Mouse (Mus musculus) frontal cortex, postnatal 36 days (tissue): ENCODE measurements around the gene Set.

Experiments used
- DNase-seq, 2 experiments: peaks; one replicate each; pipeline ENCODE4 v3.0.0; 2022; ENCODE audit warnings: low spot score in 2 of 2

The Set gene

GRCm38 (mm10) chr2:30087310-30087709, 30.1 kb downstream of the Set start:
- no peak for DNase-seq

- DNase-seq = no peak
Observed at GRCm38 (mm10) chr2:30091521-30091920, 34.3 kb downstream of the Set start.

- DNase-seq = no peak
Observed at GRCm38 (mm10) chr2:30092280-30092918, 35.2 kb downstream of the Set start.

- peak; percentile 90 to 92 for DNase-seq
Observed at GRCm38 (mm10) chr2:30093471-30094207, 36.5 kb downstream of the Set start, which contains the start of gene Zdhhc12. Gene Zdhhc12 (minus strand): TSS chr2:30093648.

- DNase-seq = no peak
Observed at GRCm38 (mm10) chr2:30094208-30094588, 37.0 kb downstream of the Set start.

DNA sequence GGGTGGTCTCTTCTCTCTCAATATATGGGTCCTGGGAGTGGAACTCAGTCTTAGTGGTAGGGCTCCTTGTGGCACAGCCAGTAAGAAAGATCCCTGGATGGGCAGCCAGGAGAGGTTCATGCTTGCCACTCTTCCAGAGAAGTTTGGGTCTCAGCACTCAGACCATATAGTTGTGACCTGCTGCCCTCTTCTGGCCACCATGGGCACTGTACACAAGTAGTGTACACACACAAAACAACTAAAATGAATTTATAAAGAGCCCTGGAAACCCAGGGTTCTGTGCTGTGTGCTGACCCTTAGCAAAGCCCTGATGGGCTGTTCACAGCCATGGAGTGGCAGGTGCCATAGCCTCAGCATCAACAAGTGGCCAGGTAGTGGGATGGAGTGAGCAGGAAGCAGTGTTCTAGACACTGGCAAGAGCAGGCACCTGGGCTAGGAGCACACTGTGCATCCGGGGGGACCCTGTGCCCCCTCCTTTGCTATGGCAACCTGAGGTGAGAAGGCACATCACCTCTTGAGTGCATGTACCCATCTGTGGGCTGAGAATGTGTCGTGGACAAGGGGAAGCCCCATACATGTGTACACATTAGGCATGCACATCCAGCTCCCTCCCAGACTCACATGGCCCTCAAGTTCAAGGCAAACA, 38.8 kb downstream of the Set start:
- peak in 1 of 2 experiments; percentile 24 for DNase-seq

DNA sequence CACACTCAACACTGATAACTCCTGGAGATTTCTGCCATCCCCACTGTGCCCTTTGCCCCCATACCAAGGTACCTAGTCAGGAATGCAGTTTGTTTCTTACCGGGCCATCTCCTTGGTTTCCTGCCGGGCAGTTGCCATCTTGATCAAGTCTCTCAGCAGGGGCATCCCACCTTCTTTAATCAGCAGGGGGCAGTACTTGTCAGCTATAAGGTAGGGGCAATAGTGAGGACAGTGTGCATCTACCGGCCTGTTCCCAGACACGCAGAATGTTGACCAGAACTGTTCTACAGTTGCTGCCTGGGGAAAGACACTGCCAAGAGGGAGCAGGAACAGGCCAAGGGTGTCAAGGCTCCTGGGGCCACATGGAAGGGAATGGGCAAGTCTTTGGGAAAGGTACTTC, 43.0 kb downstream of the Set start:
- DNase-seq = no peak

GRCm38 (mm10) chr2:30106364-30106763, 49.2 kb downstream of the Set start:
- DNase-seq = peak in 1 of 2 experiments; percentile 50

- DNase-seq = no peak
Observed at GRCm38 (mm10) chr2:30107646-30108045, 50.5 kb downstream of the Set start.

DNA sequence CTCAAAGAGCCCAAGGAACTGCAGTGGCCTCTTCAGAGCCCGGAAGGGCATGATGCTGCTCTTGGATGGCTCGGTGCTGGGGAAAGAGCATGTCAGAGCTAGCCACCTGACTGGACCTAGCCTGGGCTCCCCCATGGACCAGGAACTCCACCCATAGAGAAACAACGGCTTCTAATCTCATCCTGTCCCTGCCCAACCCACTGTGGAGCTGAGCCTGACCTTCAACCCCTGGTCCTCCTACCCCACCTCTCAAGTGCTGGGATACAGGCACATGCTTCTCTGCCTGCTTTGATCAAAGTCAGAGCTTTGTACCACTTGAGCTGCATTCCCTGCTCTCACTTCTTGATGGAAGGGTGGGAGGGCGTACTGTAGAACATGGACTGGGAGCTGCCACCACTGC, 51.1 kb downstream of the Set start:
- DNase-seq = no peak

- no peak for DNase-seq
Observed at GRCm38 (mm10) chr2:30111500-30111899, 54.3 kb downstream of the Set start.

DNA sequence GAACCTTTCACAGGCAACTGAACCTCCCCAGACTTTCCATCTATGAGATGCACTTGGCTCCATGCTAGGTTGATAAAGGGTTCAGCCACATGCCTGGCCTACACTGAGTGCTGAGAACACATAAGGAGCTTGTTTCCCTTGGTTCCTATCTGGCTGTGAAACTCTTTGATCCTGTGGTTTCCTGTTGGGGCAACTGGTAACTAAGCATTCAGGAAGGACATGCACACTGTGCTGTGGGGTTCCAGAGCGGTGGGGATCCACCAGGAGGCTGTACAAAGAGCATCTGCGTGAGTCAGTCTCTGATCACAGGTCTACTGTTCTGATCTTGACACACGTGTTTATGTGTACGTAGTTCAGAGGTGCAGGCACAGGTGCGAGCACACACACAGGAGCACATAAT, 55.4 kb downstream of the Set start:
- DNase-seq = no peak

DNA sequence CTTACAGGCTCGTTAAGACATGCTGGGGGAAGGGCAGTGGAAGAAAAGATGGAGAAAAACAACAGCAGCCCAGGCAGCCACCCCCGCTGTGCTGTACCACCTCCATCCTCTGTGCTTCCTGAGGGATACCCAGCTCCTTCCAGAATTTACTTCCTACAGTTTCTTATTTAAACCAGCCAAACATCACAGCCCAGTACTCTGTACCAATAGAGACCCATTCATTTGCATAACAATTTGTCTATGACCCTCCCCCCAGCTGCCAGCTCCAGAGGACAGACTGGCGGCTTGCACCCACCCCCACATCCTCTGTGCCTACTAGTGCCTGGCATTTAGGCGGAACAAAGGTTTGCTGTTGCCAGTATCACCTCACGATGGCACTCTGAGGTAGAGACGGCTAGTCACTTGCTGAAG, 62.5 kb downstream of the Set start:
- DNase-seq = peak; percentile 74 to 76

DNA sequence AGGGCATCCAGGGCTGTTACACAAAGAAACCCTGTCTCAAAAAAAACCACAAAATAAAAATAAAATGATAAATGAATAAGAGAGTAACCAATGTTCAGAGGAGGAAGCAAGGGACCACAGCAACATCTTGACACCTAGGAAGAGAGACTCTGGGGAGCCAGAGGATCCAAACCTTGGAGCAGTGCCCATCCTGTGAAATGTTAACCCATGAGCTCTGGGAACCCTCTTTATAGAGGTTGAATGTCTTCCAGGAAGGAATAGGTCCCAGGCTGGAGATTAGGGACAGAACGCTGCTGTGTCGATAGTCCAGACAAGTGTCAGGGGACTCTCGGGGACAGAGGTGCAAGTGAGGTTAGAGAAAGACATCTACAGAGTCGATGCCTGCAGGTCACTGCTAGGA, 63.1 kb downstream of the Set start:
- no peak for DNase-seq
